Mouse (Mus musculus) bone marrow macrophage, adult 2 months (primary cell): ENCODE results near the gene Fbxw27.

ENCODE experiments used
- CTCF ChIP-seq: IDR thresholded peaks from 2 replicates; pipeline ENCODE4 v1.5.1; 2012; ENCODE audit warnings: low read depth, mild to moderate bottlenecking, low read length, moderate library complexity
- POLR2A ChIP-seq: IDR thresholded peaks from 2 replicates; pipeline ENCODE4 v1.6.1; 2012; ENCODE audit warnings: mild to moderate bottlenecking, low read depth, low read length, borderline replicate concordance

- TF ChIP-seq POLR2A (no peak), CTCF (no peak)
Measured at GRCm38 (mm10) chr9:109811980-109812379, 21.5 kb upstream of the Fbxw27 start, which contains the start of gene Spink8.
